Mouse (Mus musculus) left cerebral cortex, postnatal 14 days (tissue): ENCODE results near the gene Mapk14. TPM values are rescaled to one million over a fixed set of nuclear protein-coding genes. Genes with fewer than 3 reads are reported as not detected.

Experiments
- DNase-seq, 2 experiments: peaks; one replicate each; pipeline ENCODE4 v3.0.0; 2021 to 2022; ENCODE audit warnings: low spot score in 2 of 2, mixed read lengths in 1 of 2
- intact Hi-C: fragments of 180-260 bp; cut with DNase I; formaldehyde crosslinking; loops from one replicate; pipeline ENCODE4 v1.15.1; 2025
- total RNA-seq, 2 experiments: library from RNA; stranded (reverse); gene quantifications; 2 replicates each; pipeline ENCODE4 v1.2.3; 2021

Gene Mapk14
- total RNA-seq, 2 experiments from 2014 or later, result 71.7 to 81.7 TPM

DNA sequence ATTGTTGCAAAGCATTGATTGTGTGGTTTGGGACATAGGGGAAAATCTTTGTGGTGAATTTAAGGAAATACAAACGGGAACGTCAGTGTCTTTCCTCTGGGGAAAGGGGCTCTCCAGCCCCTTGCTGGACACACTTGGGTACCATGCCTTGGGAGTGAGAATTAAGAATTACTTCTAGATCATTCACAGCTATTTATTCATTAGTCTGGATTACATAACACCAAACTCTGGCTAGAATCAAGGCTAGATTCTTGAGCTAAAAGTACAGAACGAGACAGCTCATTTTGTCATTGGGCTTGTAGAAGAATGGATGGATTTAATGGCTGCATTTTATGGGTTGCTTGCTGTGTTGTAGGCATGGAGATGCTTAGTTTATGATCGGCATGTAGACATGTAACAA, 3.7 kb downstream of the Mapk14 start:
- DNase-seq, result no peak
- intact Hi-C loops, result loop anchor here (5.0 to 10.0 kb wide), 2 partner anchors 47 to 180 kb away; no protein-coding TSS in a partner anchor

DNA sequence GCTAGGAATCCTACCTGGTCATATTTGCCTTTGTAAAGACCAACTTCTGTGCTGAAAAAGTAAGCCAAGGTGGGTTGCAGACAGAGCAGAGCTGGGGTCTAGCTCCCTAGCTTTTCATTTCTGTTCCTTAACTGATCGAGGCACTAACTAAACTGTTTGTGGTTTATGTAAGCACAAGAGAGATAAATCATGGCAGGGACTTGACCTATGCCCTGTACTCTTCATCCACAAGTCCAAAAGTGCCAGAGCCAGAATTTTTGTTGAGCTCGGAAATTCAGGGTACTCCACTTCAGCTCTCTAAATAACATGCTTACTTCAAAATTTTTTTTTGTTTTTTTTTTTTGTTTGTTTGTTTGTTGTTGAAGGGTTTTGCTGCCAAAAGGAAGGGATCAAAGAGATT, 5.5 kb downstream of the Mapk14 start:
- no peak for DNase-seq
- intact Hi-C loops, result loop anchor here (10.0 kb wide), 1 partner anchor 178 kb away; no protein-coding TSS in a partner anchor

DNA sequence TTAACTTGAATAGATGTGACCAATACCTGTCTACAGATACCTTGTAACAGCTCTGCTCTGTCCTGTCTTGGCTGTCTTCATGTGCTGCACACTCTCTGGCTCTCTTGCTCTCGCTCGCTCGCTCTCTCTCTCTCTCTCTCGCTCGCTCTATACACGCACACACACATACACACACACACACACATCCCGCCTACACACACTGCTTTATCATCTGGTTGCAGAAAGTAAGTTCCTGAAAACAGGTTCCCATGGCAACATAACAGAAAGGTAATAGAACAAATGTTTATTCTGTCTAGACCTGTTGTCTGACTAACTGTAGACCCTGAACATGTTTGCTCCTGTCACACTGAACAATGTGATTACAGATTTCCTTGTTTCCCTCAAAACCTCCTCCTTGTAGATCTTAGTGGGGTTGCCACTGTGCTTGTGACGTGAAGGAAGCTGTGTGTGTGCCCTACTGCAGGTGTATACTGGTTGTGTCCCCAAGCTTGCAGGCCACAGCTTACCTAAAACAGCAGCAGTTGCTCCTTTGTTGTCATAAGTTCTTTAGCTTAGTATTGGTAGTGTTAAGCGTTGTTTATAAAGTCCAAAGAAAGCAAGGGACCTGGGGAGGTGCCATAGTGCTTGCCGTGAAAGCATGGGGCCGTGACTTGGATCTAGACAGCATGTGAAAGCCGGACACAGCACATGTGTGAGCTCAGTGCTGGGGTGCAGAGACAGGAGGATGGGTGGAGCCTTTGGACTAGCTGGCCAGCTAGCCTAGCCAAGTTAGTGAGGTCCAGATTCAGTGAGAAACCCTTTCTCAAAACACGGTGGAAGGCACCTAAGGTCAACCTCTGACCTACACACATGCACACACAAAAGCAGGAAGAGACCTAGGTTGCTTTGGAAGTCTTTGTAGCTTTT, 6.4 kb downstream of the Mapk14 start:
- peak in 1 of 2 experiments; percentile 81 for DNase-seq
- intact Hi-C loops, result loop anchor here (10.0 kb wide), 1 partner anchor 177 kb away; no protein-coding TSS in a partner anchor

GRCm38 (mm10) chr17:28698245-28698644, 7.1 kb downstream of the Mapk14 start:
- intact Hi-C loops, result loop anchor here (10.0 kb wide), 1 partner anchor 177 kb away; no protein-coding TSS in a partner anchor
- no peak for DNase-seq

- intact Hi-C loops, result loop anchor here (10.0 kb wide), 1 partner anchor 176 kb away; no protein-coding TSS in a partner anchor
- DNase-seq, result no peak
These were observed 7.5 kb downstream of the Mapk14 start for GRCm38 (mm10) chr17:28698672-28699071.

DNA sequence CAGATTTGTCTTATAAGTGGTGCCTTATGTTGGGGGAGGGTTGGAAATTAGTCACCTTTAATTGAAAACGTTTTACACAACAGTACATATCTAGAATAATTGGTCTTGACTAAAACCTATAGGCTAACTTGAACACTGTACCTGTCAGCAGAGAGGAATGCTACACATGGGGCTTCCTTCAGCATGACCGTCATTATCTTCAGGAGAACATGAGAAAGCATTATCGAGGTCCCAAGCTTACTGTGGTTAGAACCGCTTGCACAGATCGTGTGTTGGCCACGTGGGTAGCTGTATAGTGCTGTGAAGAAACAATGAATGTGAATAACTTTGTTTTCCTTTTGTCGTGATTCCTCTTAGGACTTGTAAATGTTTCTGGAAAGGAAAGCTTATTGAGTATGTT, 8.7 kb downstream of the Mapk14 start:
- DNase-seq, result no peak
- intact Hi-C loops, result loop anchor here (10.0 kb wide), 1 partner anchor 175 kb away; no protein-coding TSS in a partner anchor

DNA sequence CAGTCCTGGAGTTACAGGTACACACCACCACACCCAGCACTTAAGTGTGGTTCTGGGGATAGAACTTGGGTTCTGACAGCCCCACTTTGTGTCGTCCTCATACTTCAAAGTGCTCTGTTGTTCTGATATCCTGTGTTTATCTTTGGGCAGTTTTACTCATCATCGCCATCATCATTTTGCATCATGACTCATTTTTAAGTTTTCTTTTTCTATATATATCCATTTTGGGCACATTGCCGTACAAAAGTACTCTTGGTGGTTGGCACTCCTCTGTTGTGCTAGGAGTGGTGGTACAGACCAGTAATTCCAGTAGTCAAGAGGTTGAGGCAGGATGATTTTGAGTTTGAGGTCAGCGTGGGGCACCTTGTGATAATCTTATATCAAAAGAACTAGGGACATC, 10.0 kb downstream of the Mapk14 start:
- intact Hi-C loops, result no loop called here

DNA sequence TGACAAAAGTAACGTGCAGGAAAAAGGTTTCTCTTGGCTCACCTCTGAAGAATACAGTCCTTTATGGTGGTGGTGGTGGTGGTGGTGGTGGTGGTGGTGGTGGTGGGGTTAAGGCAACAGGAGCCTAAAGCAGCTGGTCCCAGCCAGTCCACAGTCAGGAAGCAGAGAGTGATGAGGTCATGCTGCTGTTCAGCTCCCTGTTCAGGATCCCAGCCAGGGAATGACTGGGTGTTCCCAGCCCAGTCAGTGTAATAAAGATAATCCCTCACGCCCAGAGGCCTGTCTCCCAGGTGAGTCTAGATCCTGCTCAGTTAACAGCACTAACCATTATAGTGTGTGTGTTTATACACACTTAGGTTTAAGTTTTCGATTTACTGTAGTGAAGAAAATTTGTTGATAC, 10.6 kb downstream of the Mapk14 start:
- intact Hi-C loops, result no loop called here
- no peak for DNase-seq

More for the DNA sequence above, 10.0 kb downstream of the Mapk14 start:
- DNase-seq, result no peak

- intact Hi-C loops, result no loop called here
- DNase-seq, result no peak
These were observed 11.5 kb downstream of the Mapk14 start for GRCm38 (mm10) chr17:28702646-28703045.

GRCm38 (mm10) chr17:28706697-28707096, 15.6 kb downstream of the Mapk14 start:
- intact Hi-C loops, result no loop called here
- no peak for DNase-seq

- intact Hi-C loops, result no loop called here
- no peak for DNase-seq
These were observed 16.1 kb downstream of the Mapk14 start for GRCm38 (mm10) chr17:28707136-28707627.

GRCm38 (mm10) chr17:28707816-28708215, 16.7 kb downstream of the Mapk14 start:
- intact Hi-C loops, result no loop called here
- no peak for DNase-seq

DNA sequence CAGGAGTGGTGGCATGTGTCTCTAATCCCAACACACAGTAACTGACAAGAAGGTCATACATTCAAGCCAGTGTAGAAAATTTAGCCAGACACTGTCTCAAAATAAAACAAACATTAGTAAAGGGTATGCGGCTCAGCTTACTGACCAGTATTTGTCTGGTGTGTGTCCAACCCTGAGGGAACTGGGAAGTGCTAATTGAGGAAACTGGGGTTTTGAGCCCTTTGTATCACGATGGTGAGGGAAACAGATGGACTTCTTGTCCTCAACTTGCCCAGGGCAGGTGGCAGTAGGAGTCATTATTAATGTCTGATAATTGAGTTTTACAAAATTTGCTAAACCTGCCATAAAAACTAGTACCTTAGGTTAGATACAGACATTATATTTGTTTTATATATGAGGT, 17.9 kb downstream of the Mapk14 start:
- intact Hi-C loops, result no loop called here
- DNase-seq, result no peak

DNA sequence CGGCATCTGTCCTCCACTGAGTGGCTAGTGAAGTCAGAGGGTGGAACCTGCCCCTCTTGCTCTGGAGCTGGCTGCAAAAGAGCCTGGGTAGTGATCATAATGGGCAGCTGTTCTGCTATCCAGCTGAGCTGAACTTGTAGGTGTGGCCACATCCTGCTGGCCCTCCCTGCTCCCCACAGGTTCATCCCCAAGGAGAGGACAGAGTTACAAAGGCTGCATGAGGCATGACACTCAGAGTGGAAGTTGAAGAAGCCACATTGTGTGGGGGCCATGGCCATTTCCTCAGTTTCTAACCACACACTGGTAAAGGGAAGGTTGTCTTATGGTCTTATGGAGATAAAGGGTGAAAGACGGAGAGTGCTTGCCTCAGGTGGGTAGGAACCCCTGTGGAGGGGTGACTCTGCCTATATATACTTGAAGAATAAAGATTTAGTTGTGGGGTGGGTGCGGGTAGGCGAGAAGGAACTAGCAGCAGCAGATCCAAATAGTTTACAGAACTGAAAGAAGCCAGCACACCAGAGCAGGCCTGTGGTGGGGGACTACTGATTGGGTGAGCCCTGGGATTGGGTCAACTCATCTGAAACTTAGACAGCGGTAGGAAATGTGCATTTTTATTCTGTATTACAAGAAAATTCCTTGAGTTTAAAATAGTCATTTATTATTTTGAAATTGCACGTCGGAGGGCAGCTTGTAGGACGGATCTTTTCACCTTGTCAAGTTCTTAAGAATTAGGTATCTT, 18.6 kb downstream of the Mapk14 start:
- intact Hi-C loops, result no loop called here
- no peak for DNase-seq

DNA sequence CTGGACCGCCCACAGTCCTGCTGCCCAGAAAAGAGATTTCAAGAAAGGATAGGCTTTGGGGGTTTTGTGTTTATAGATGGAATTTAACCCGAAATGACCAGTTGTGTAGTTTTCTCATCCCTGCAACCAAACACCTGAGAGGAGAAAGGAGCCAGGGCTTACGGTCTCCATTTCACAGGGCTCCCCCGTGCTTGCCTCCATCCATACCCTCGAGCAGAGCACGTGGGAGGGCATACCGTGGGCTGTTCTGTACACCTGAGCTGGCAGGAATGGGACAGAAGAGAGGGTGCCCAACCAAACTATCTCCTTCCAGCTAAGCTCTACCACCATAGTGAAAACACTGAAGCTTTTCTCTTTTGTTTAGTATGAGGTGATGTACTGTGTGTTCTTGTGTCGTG, 19.2 kb downstream of the Mapk14 start:
- DNase-seq, result no peak

GRCm38 (mm10) chr17:28711237-28711636, 20.1 kb downstream of the Mapk14 start:
- intact Hi-C loops, result no loop called here
- DNase-seq, result no peak

More for the DNA sequence above, 19.2 kb downstream of the Mapk14 start:
- intact Hi-C loops, result no loop called here

DNA sequence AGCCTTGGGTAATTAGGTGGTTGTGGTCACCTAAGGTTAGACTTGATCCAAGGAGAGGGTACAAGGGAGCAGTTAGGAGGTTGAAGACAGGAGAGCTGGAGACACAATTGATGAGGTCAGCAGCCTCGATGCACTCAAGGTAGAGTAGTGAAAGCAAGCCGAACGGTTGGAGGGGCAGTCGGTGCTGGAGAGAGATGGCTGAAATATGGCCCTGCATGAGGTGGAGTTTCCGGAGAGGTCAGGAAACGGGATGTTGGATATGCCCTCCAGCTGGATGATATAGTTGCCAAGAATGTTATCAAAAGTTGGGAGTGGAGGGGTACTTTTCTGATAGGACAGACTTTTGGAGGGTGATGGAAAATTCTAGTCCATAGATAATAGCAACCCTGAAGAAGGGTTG, 21.2 kb downstream of the Mapk14 start:
- intact Hi-C loops, result no loop called here

DNA sequence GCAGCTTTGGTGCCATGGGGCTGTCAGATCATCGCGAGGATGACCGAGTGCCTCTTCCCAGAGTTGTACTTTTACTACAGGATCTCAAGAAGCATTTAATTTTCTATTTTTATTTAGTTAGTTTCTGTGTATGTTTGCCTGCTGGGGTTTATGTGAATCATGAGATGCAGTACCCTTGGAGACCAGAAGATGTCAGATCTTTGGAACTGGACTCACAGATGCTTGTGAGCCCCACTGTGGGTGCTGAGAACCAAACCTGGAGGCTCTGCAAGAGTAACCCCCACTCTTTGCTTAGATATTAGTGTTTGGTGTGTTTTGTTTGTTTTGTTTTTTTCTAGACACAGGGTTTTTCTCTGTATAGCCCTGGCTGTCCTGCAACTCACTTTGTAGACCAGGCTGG, 22.9 kb downstream of the Mapk14 start:
- no peak for DNase-seq
- intact Hi-C loops, result no loop called here

More for the DNA sequence above, 21.2 kb downstream of the Mapk14 start:
- no peak for DNase-seq

- intact Hi-C loops, result no loop called here
- no peak for DNase-seq
These were observed 24.9 kb downstream of the Mapk14 start for GRCm38 (mm10) chr17:28715832-28716548.
